Mouse (Mus musculus) CH12.LX (cell line): Measurements from ENCODE around the gene Sstr3.

Experiments
- EP300 ChIP-seq: IDR thresholded peaks from 2 replicates; pipeline ENCODE4 v1.6.1; 2011; ENCODE audit warnings: low read length, improper control_type of control experiment
- MAFK ChIP-seq: IDR thresholded peaks from 2 replicates; pipeline ENCODE4 v1.6.1; 2011; ENCODE audit warnings: low read length, improper control_type of control experiment; ENCODE audit not compliant: insufficient replicate concordance
- POLR2A ChIP-seq: IDR thresholded peaks from 2 replicates; pipeline ENCODE4 v1.6.1; 2011; ENCODE audit warnings: low read depth, mild to moderate bottlenecking, improper control_type of control experiment, low read length
- USF2 ChIP-seq: conservative IDR thresholded peaks from 2 replicates; pipeline ENCODE4 v1.6.1; 2011; ENCODE audit warnings: low read depth, low read length, improper control_type of control experiment

DNA sequence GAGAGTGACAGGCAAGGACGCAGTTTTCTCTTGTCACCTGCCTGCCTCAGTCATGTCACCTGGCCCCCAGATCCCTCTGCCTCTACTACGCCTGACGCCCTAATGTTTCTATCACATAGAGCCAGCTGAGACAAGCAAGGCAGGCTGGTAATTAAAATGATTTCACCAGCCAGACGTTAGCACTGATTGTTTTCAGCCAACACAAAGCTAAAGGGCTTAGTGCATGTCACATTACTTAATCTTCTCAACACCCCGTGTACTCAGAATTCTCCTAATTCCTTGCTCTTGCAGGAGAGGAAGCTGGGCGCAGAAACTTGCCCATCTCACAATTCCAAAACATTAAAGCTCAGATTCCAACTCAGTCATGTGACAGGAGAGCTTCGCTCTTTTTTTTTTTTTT is 36.0 kb downstream of the Sstr3 start:
- no peak for TF ChIP-seq POLR2A
- no peak for TF ChIP-seq EP300
- no peak for TF ChIP-seq MAFK
- TF ChIP-seq USF2, result no peak
